Mouse (Mus musculus) hindlimb bud, embryonic 11.5 days (tissue): ENCODE measurements around the gene Acbd6.

Source experiments
- DNase-seq: peaks from one replicate; pipeline ENCODE4 v3.0.0-alpha.2; 2012; ENCODE audit warnings: low read depth, low spot score; ENCODE audit errors: extremely low spot score

Acbd6 gene

GRCm38 (mm10) chr1:155646345-155647307 is 88.7 kb downstream of the Acbd6 start:
- no peak for DNase-seq

- DNase-seq: no peak
Observed at GRCm38 (mm10) chr1:155650121-155650846, 92.4 kb downstream of the Acbd6 start.

GRCm38 (mm10) chr1:155654961-155655360 is 97.0 kb downstream of the Acbd6 start:
- DNase-seq: no peak

GRCm38 (mm10) chr1:155656321-155656720 is 98.4 kb downstream of the Acbd6 start:
- DNase-seq: no peak

- no peak for DNase-seq
Observed at GRCm38 (mm10) chr1:155663994-155664393, 106.1 kb downstream of the Acbd6 start.

- no peak for DNase-seq
Observed at GRCm38 (mm10) chr1:155675570-155675969, 117.7 kb downstream of the Acbd6 start.

GRCm38 (mm10) chr1:155681116-155681799 is 123.3 kb downstream of the Acbd6 start:
- no peak for DNase-seq

- no peak for DNase-seq
Observed at GRCm38 (mm10) chr1:155686816-155687215, 128.9 kb downstream of the Acbd6 start.

- no peak for DNase-seq
Observed at GRCm38 (mm10) chr1:155689141-155689540, 131.2 kb downstream of the Acbd6 start.

- no peak for DNase-seq
Observed at GRCm38 (mm10) chr1:155689558-155689957, 131.6 kb downstream of the Acbd6 start.

GRCm38 (mm10) chr1:155692230-155692629 is 134.3 kb downstream of the Acbd6 start:
- DNase-seq: no peak

- no peak for DNase-seq
Observed at GRCm38 (mm10) chr1:155693026-155693425, 135.1 kb downstream of the Acbd6 start.

GRCm38 (mm10) chr1:155693443-155693842 is 135.5 kb downstream of the Acbd6 start:
- DNase-seq: no peak

GRCm38 (mm10) chr1:155698373-155699159 is 140.6 kb downstream of the Acbd6 start:
- no peak for DNase-seq

- DNase-seq: no peak
Observed at GRCm38 (mm10) chr1:155700886-155701285, 143.0 kb downstream of the Acbd6 start.

- no peak for DNase-seq
Observed at GRCm38 (mm10) chr1:155703191-155703680, 145.3 kb downstream of the Acbd6 start.

GRCm38 (mm10) chr1:155704182-155704581 is 146.3 kb downstream of the Acbd6 start:
- no peak for DNase-seq

- no peak for DNase-seq
Observed at GRCm38 (mm10) chr1:155713306-155713705, 155.4 kb downstream of the Acbd6 start.

GRCm38 (mm10) chr1:155715366-155715765 is 157.4 kb downstream of the Acbd6 start:
- no peak for DNase-seq

- DNase-seq: no peak
Observed at GRCm38 (mm10) chr1:155717301-155717700, 159.4 kb downstream of the Acbd6 start.
